Mouse (Mus musculus) heart, postnatal 0 days (tissue): ENCODE measurements around the gene Hist1h2bf. TPM values are rescaled to one million over a fixed set of nuclear protein-coding genes. Genes with fewer than 3 reads are reported as not detected.
A peak's percentile ranks its signal among the peaks of the same experiment; 100 is the strongest.

Experiments used
- ATAC-seq: fragments of 200-750 bp; cut with Nextera tagmentation; 2 replicates; pipeline ENCODE4 v1.8.0; 2017; ENCODE audit warnings: low read depth, moderate number of reproducible peaks, moderate library complexity; ENCODE audit not compliant: insufficient read depth
- DNase-seq: peaks from one replicate; pipeline ENCODE4 v3.0.0-alpha.2; 2016; ENCODE audit warnings: low spot score
- H3K27ac ChIP-seq: fragments of 300-500 bp; sonication (generic); 2 replicates; pipeline ENCODE4 v1.5.1; 2014; ENCODE audit warnings: low read depth, mild to moderate bottlenecking
- H3K27me3 ChIP-seq: fragments of 300-500 bp; sonication (generic); 2 replicates; pipeline ENCODE4 v1.6.1; 2014; ENCODE audit warnings: low read length, mixed read lengths; ENCODE audit not compliant: control insufficient read depth, insufficient read depth
- H3K36me3 ChIP-seq: fragments of 300-500 bp; sonication (generic); replicated peaks from 2 replicates; pipeline ENCODE4 v1.6.1; 2014; ENCODE audit warnings: low read length, mixed read lengths; ENCODE audit not compliant: control insufficient read depth, insufficient read depth
- H3K4me1 ChIP-seq: fragments of 300-500 bp; sonication (generic); 2 replicates; pipeline ENCODE4 v1.6.1; 2014; ENCODE audit warnings: antibody characterized with exemption; ENCODE audit not compliant: control insufficient read depth, insufficient read depth
- H3K4me2 ChIP-seq: fragments of 300-500 bp; sonication (generic); 2 replicates; pipeline ENCODE4 v1.6.1; 2014; ENCODE audit warnings: low read depth, mild to moderate bottlenecking, low read length, moderate library complexity
- H3K4me3 ChIP-seq: fragments of 300-500 bp; sonication (generic); 2 replicates; pipeline ENCODE4 v1.5.1; 2014; ENCODE audit warnings: low read depth, low read length
- H3K9ac ChIP-seq: fragments of 300-500 bp; sonication (generic); replicated peaks from 2 replicates; pipeline ENCODE4 v1.6.1; 2014; ENCODE audit warnings: low read depth, low read length, mixed read lengths
- H3K9me3 ChIP-seq: fragments of 300-500 bp; sonication (generic); replicated peaks from 2 replicates; pipeline ENCODE4 v1.6.1; 2016; ENCODE audit warnings: low read length; ENCODE audit not compliant: control insufficient read depth
- CTCF ChIP-seq: IDR thresholded peaks from 2 replicates; pipeline ENCODE4 v1.5.1; 2016; ENCODE audit warnings: antibody characterized with exemption, control low read depth, low read depth
- EP300 ChIP-seq: IDR thresholded peaks from 2 replicates; pipeline ENCODE4 v1.6.1; 2016; ENCODE audit warnings: antibody characterized with exemption, low read depth
- WGBS: fragments of 180-500 bp; shearing (Covaris S2); extraction: QIAGEN DNeasy Blood & Tissue Kit; methylation state at CpG from one replicate; pipeline ENCODE4 v1.1.7; 2014; 5-methylcytosine and 5-hydroxymethylcytosine counted together
- polyA plus RNA-seq: library from polyadenylated mRNA; unstranded; fragments of >200 nt; fragmentation: Nextera tagmentation; extraction: Ambion mirVana; gene quantifications from 2 replicates; pipeline ENCODE4 v1.2.1, GENCODE M21; 2015
- total RNA-seq: library from RNA; depleted of rRNA; stranded (reverse); fragments of >200 nt; gene quantifications from 2 replicates; pipeline ENCODE4 v1.2.3, GENCODE M21; 2014; ENCODE audit warnings: low replicate concordance

The Hist1h2bf gene
- total and polyA plus RNA-seq, 2 experiments from 2014 or later = 1.3 to 603 TPM

- Histone ChIP-seq H3K27ac (peak overlapping the region; percentile 57; the same call in 1 of the 2 replicates), H3K36me3 (no peaks in the 10 kb centered on the region), H3K27me3 (no peaks in the 10 kb centered on the region), H3K4me2 (no peak overlapping the region), H3K9me3 (no peaks in the 10 kb centered on the region), H3K9ac (no peak overlapping the region), H3K4me3 (no peak overlapping the region), H3K4me1 (0 out of 2 replicates have a peak, but pooled peaks cover 5% of the 10 kb centered on the region)
- WGBS = 76% methylated on average over 3 of the region's 3 CpGs
- no peak for TF ChIP-seq CTCF
- TF ChIP-seq EP300 = no peak
- DNase-seq (no peak), ATAC-seq (no peak)
These were observed 17.1 kb downstream of the Hist1h2bf start for GRCm38 (mm10) chr13:23556906-23557305.

DNA sequence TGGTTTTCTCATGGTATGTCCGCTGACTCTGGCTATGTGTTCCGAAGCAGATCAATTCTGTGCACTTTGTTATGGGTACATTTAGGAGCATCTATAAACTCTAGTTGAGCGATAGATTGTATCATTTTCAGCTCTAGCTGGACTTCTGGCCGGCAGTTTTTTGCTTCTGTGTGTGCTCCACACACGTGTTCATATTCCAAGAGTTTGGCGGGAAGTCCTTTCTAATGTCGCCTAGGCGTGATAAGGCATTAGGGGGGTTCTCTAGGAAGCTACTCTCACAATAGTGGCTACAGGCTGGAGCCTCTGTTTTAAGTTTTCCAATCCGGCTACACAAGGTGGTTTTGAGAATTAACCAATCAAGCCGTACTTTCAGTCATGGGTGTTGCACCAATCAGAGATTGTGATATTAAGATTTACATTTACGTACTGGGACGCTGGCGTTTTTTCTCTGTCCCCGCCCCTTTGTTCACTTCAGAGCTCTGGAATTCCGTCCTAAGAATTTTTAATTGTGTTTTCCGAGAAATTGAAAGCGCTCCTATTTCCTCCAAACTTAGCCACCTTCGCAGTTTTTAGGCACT, 18.1 kb downstream of the Hist1h2bf start:
- Histone ChIP-seq H3K27ac (peak overlapping the region; percentile 88), H3K27me3 (no peaks in the 10 kb centered on the region), H3K4me2 (peak overlapping the region; percentile 85), H3K4me3 (peak overlapping the region; percentile 56), H3K9ac (peak overlapping the region; percentile 83), H3K4me1 (0 out of 2 replicates have a peak, but pooled peaks cover 5% of the 10 kb centered on the region), H3K36me3 (no peaks in the 10 kb centered on the region), H3K9me3 (no peaks in the 10 kb centered on the region)
- ATAC-seq = peak; percentile 68
- peak; percentile 98 for DNase-seq
- WGBS = under 1% methylated on average over 18 of the region's 18 CpGs
- TF ChIP-seq CTCF (no peak), EP300 (peak; percentile 48; the same call in 1 of the 2 replicates)

DNA sequence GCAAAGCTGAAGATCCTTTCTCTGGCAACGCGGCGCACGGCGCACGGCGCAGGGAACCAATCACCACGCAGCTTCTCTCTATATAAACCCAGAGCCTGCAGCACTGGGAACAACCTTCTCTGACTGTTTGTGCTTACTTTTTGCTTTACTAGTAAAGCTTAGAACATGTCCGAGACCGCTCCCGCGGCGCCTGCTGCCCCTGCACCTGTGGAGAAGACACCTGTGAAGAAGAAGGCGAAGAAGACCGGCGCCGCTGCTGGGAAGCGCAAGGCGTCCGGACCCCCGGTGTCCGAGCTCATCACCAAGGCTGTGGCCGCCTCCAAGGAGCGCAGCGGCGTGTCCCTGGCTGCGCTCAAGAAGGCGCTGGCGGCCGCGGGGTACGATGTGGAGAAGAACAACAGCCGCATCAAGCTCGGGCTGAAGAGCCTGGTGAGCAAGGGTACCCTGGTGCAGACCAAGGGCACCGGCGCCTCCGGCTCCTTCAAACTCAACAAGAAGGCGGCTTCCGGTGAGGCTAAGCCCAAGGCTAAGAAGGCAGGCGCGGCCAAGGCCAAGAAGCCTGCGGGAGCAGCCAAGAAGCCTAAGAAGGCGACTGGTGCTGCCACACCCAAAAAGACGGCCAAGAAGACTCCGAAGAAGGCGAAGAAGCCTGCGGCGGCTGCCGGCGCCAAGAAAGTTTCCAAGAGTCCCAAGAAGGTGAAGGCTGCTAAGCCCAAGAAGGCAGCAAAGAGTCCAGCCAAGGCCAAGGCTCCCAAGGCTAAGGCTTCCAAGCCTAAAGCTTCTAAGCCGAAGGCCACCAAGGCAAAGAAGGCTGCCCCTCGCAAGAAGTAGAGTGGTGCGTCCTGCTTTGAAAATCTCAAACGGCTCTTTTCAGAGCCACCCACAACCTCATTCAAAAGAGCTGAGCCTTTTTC, 18.8 kb downstream of the Hist1h2bf start:
- no peaks in the 10 kb centered on the region for H3K36me3 ChIP-seq
- peaks cover 5% of the 10 kb centered on the region; the same call in 1 of the 2 replicates for H3K4me1 ChIP-seq
- TF ChIP-seq CTCF (no peak), EP300 (no peak)
- peak overlapping the region; percentile 56 for H3K4me3 ChIP-seq
- ATAC-seq (peak; percentile 81), DNase-seq (peak; percentile 85)
- H3K27me3 ChIP-seq = no peaks in the 10 kb centered on the region
- no peaks in the 10 kb centered on the region for H3K9me3 ChIP-seq
- peak overlapping the region; percentile 85 for H3K4me2 ChIP-seq
- H3K27ac ChIP-seq = peak overlapping the region; percentile 88
- H3K9ac ChIP-seq = peak overlapping the region; percentile 83
- under 1% methylated on average over 54 of the region's 54 CpGs for WGBS

DNA sequence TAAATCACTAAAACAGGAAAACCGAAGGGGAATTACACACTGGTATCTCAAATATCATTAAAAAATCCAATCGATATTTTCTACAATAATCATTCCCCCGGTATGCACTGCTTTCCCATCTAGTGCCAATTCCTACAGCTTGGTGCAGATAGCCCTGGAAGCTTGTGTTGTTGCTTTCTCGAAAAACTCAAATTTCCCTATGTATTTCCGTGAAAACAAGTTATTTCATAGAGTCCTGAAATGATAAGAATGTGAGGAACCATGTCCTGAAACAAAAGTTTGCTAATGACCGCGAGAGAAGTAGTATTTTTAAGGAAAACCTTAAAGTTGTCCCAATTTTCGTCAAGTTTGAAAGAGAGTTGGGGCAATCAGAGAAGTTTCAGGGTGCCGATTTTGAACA, 19.6 kb downstream of the Hist1h2bf start:
- ATAC-seq = no peak
- Histone ChIP-seq H3K27ac (peak overlapping the region; percentile 88), H3K36me3 (no peaks in the 10 kb centered on the region), H3K27me3 (no peaks in the 10 kb centered on the region), H3K4me1 (peaks cover 5% of the 10 kb centered on the region; the same call in 1 of the 2 replicates), H3K4me2 (peak overlapping the region; percentile 85), H3K9me3 (no peaks in the 10 kb centered on the region), H3K4me3 (peak overlapping the region; percentile 56), H3K9ac (peak overlapping the region; percentile 83)
- no peak for DNase-seq
- 19% methylated on average over 9 of the region's 9 CpGs for WGBS
- TF ChIP-seq CTCF = no peak

DNA sequence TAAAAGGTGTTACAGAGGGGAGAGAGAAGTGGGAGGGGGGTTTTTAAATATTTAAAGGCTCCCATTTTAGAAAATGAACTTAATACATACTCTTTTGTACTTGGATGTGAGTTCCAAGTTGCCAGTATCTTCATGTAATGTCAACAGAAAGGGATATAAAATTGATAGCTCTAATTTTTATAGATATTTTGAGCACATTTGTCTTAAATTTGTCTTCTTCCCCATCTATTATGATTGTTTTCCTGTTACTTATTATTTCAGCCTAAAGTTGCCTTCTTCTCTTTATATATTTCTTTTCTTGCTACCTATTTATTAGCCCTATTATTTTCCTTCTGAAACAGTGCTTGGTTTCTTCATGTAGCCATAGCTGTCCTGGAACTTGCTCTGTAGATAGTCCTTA, 21.0 kb downstream of the Hist1h2bf start, which contains the start of gene Hist1h1d:
Gene Hist1h1d, plus strand, starts transcription at position 301 of the 400 bp plus-strand sequence.
- H3K27me3 ChIP-seq = no peaks in the 10 kb centered on the region
- H3K36me3 ChIP-seq = no peaks in the 10 kb centered on the region
- H3K27ac ChIP-seq = peak within 1 kb of the TSS; percentile 85; the same call in 1 of the 2 replicates
- ATAC-seq = no peak
- H3K4me1 ChIP-seq = peaks cover 5% of the 10 kb centered on the region; the same call in 1 of the 2 replicates
- no peak within 1 kb of the TSS for H3K9ac ChIP-seq
- no peak within 1 kb of the TSS for H3K4me3 ChIP-seq
- peak within 1 kb of the TSS; percentile 85; the same call in 1 of the 2 replicates for H3K4me2 ChIP-seq
- DNase-seq = no peak
- TF ChIP-seq CTCF (no peak), EP300 (no peak)
- no peaks in the 10 kb centered on the region for H3K9me3 ChIP-seq
